Mouse (Mus musculus): ENCODE data around the gene Foxp4. TPM values are rescaled to one million over a fixed set of nuclear protein-coding genes. Genes with fewer than 3 reads are reported as not detected.

Gene Foxp4
- polyA plus RNA-seq, 1 experiment from 2014 or later: 30.7 TPM

- H3K4me2 ChIP-seq (ENCODE audit: low read depth, severe bottlenecking): no peak overlapping the region
- H3K36me3 ChIP-seq (ENCODE audit: control insufficient read depth, insufficient read depth, low read length): peaks cover 18% of the 10 kb centered on the region; the same call in 1 of the 2 replicates
- no peaks in the 10 kb centered on the region for H3K27me3 ChIP-seq (ENCODE audit: control insufficient read depth, insufficient read depth, low read length)
- DNase-seq (ENCODE audit: low spot score) (no peak), ATAC-seq (ENCODE audit: insufficient number of reproducible peaks, low FRiP score, low TSS enrichment, low read depth) (no peak)
- H3K9me3 ChIP-seq (ENCODE audit: control insufficient read depth, low read length): no peaks in the 10 kb centered on the region
- 85% methylated on average over 13 of the region's 13 CpGs for WGBS
- H3K9ac ChIP-seq (ENCODE audit: low read length): no peak overlapping the region
- no peak overlapping the region for H3K27ac ChIP-seq (replicated peaks; ENCODE audit: low read depth, low read length)
- H3K4me3 ChIP-seq (ENCODE audit: low read depth, low read length): no peak overlapping the region
- peaks cover 32% of the 10 kb centered on the region for H3K4me1 ChIP-seq (ENCODE audit: control insufficient read depth, insufficient read depth, low read length)
These were observed 106.3 kb downstream of the Foxp4 start for GRCm38 (mm10) chr17:47818038-47818725.

Other genes starting within 250 kb of the Foxp4 start
- gene Tomm6, start 236.3 kb downstream of the Foxp4 start, polyA plus RNA-seq (2014; fragmentation: Nextera tagmentation; extraction: Ambion mirVana): 404 and 441 TPM in 2 replicates
- 3.9 and 4.2 TPM in 2 replicates for gene Frs3, start 235.6 kb downstream of the Foxp4 start, polyA plus RNA-seq (2014; fragmentation: Nextera tagmentation; extraction: Ambion mirVana)
- 0.95 and 1.3 TPM in 2 replicates for gene Gm21981, start 230.2 kb downstream of the Foxp4 start, polyA plus RNA-seq (2014; fragmentation: Nextera tagmentation; extraction: Ambion mirVana)
- 1.8 and 2.6 TPM in 2 replicates for gene Prickle4, start 229.9 kb downstream of the Foxp4 start, polyA plus RNA-seq (2014; fragmentation: Nextera tagmentation; extraction: Ambion mirVana)
- gene Pgc, start 197.8 kb downstream of the Foxp4 start, polyA plus RNA-seq (2014; fragmentation: Nextera tagmentation; extraction: Ambion mirVana): not detected in 2 replicates
- 3.7 and 5.6 TPM in 2 replicates for gene Tfeb, start 187.6 kb downstream of the Foxp4 start, polyA plus RNA-seq (2014; fragmentation: Nextera tagmentation; extraction: Ambion mirVana)
- 56.4 and 100.0 TPM in 2 replicates for gene Mdfi, start 90.0 kb downstream of the Foxp4 start, polyA plus RNA-seq (2014; fragmentation: Nextera tagmentation; extraction: Ambion mirVana)
- gene 1700122O11Rik, start 113.6 kb upstream of the Foxp4 start, polyA plus RNA-seq (2014; fragmentation: Nextera tagmentation; extraction: Ambion mirVana): not detected in 2 replicates
- not detected in 2 replicates for gene 1700067P10Rik, start 164.7 kb upstream of the Foxp4 start, polyA plus RNA-seq (2014; fragmentation: Nextera tagmentation; extraction: Ambion mirVana)
- not detected in 2 replicates for gene 9830107B12Rik, start 221.6 kb upstream of the Foxp4 start, polyA plus RNA-seq (2014; fragmentation: Nextera tagmentation; extraction: Ambion mirVana)
- gene A530064D06Rik, start 242.6 kb upstream of the Foxp4 start, polyA plus RNA-seq (2014; fragmentation: Nextera tagmentation; extraction: Ambion mirVana): not detected in 2 replicates

All from limb, embryonic 11.5 days (tissue).